Mouse (Mus musculus): ENCODE results near the gene Eefsec. TPM values are rescaled to one million over a fixed set of nuclear protein-coding genes. Genes with fewer than 3 reads are reported as not detected.

Gene Eefsec
- total and polyA plus RNA-seq, 2 experiments from 2014 or later = 11.3 to 12.9 TPM

DNA sequence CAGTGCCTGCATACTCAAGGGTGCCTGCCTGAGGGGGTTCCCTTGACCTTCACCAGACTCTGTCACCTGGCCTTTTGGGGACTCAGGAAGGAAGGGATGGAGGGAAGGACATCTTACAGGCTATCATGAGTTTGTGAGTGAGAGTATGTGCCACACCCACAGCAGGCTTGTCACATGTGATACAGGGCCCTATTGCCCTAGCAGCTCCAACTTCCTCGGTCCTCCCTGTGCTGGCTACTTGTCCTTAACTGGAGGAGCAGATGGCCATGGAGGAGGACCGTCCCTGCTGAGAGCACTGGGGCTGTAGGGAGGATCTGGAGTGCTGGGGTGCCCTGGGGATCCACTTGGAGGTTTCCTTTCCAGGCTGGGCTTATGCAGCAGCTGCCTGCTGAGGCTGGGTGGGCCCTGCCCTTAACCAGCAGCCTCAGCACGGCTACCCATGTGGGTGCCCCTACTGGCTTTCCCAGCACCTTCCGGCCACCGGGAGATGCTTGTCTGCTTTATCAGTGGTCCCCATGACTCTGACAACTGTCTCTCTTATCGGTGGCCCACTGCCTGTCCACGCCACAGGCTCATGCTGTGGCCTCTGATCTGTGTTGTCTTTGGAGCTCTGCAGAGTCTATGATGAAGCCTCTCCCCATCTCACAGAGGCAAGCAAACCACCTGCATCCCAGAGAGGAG, 194.4 kb downstream of the Eefsec start:
- no peak overlapping the region for H3K27ac ChIP-seq (ENCODE audit: low read depth)
- 50% methylated on average over 7 of the region's 7 CpGs for WGBS
- DNase-seq (ENCODE audit: low spot score) = no peak
- H3K4me1 ChIP-seq (ENCODE audit: control insufficient read depth, insufficient read depth) = peaks cover 11% of the 10 kb centered on the region; the same call in 1 of the 2 replicates
- H3K9ac ChIP-seq (replicated peaks; ENCODE audit: low read depth, low read length) = no peak overlapping the region
- no peak overlapping the region for H3K4me3 ChIP-seq (ENCODE audit: low read depth, low read length)
- no peaks in the 10 kb centered on the region for H3K36me3 ChIP-seq (replicated peaks; ENCODE audit: control insufficient read depth, insufficient read depth, low read length)
- no peaks in the 10 kb centered on the region for H3K27me3 ChIP-seq (ENCODE audit: control insufficient read depth, insufficient read depth, low read length)
- ATAC-seq (ENCODE audit: insufficient read depth, low read depth) = no peak
- H3K4me2 ChIP-seq (ENCODE audit: low read depth, low read length) = no peak overlapping the region
- H3K9me3 ChIP-seq (replicated peaks; ENCODE audit: control insufficient read depth, low read length) = no peaks in the 10 kb centered on the region
- TF ChIP-seq EP300 (IDR thresholded peaks at IDR 0.05; ENCODE audit: low read depth) (no peak), CTCF (IDR thresholded peaks at IDR 0.05; ENCODE audit: low read depth) (no peak)

DNA sequence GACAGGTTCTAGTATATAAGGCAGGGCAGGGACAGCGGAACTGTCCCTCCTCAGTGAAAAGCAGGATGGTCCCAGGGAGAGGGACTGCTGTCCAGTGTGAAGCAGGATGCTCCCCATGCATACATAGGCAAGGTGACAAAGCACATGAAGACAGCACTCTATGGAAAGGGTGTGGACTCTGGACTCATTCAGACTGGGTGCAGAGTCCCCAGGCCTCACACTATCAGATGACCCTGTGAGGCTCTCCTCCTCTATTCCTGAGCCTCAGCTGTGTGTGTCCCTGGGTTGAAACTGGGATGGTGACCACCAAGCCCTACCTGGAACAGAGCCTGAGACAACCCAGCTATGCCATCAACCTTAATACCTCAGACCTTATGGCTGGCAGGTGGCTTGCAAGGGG, 194.9 kb downstream of the Eefsec start:
- no peak for DNase-seq (ENCODE audit: low spot score)
- Histone ChIP-seq H3K27ac (ENCODE audit: low read depth) (no peak overlapping the region), H3K9me3 (replicated peaks; ENCODE audit: control insufficient read depth, low read length) (no peaks in the 10 kb centered on the region), H3K4me2 (ENCODE audit: low read depth, low read length) (no peak overlapping the region), H3K27me3 (ENCODE audit: control insufficient read depth, insufficient read depth, low read length) (0 out of 2 replicates have a peak, but pooled peaks cover 3% of the 10 kb centered on the region), H3K36me3 (replicated peaks; ENCODE audit: control insufficient read depth, insufficient read depth, low read length) (no peaks in the 10 kb centered on the region), H3K4me1 (ENCODE audit: control insufficient read depth, insufficient read depth) (peaks cover 9% of the 10 kb centered on the region; the same call in 1 of the 2 replicates), H3K4me3 (ENCODE audit: low read depth, low read length) (no peak overlapping the region), H3K9ac (replicated peaks; ENCODE audit: low read depth, low read length) (no peak overlapping the region)
- no peak for ATAC-seq (ENCODE audit: insufficient read depth, low read depth)
- TF ChIP-seq CTCF (IDR thresholded peaks at IDR 0.05; ENCODE audit: low read depth) (no peak), EP300 (IDR thresholded peaks at IDR 0.05; ENCODE audit: low read depth) (no peak)
- WGBS = 82% methylated on average over 1 of the region's 1 CpGs

DNA sequence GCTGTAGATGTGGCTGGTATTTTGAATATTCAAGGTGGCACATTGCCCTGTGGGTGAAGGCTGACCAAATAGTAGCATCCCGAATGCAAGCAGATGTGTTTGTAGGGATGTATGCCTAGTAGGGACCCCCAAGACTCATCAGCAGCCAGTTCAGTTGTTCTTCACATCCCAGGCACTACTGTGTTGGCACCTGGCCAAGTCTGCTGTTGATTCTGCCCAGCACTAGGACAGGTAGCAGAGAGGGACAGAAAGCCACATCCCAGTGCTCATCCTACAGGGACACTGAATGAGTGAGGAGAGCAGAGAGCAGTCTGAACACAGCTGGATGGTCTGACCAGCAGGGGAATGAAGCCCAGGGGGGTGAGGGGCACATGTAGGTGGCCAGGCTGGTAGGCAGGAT, 197.1 kb downstream of the Eefsec start:
- Histone ChIP-seq H3K9ac (replicated peaks; ENCODE audit: low read depth, low read length) (no peak overlapping the region), H3K36me3 (replicated peaks; ENCODE audit: control insufficient read depth, insufficient read depth, low read length) (no peaks in the 10 kb centered on the region), H3K4me2 (ENCODE audit: low read depth, low read length) (no peak overlapping the region), H3K9me3 (replicated peaks; ENCODE audit: control insufficient read depth, low read length) (no peaks in the 10 kb centered on the region), H3K27ac (ENCODE audit: low read depth) (no peak overlapping the region), H3K27me3 (ENCODE audit: control insufficient read depth, insufficient read depth, low read length) (0 out of 2 replicates have a peak, but pooled peaks cover 3% of the 10 kb centered on the region), H3K4me1 (ENCODE audit: control insufficient read depth, insufficient read depth) (no peaks in the 10 kb centered on the region; the same call in 1 of the 2 replicates), H3K4me3 (ENCODE audit: low read depth, low read length) (no peak overlapping the region)
- DNase-seq (ENCODE audit: low spot score) (no peak), ATAC-seq (ENCODE audit: insufficient read depth, low read depth) (no peak)
- WGBS = 94% methylated on average over 1 of the region's 1 CpGs
- TF ChIP-seq EP300 (IDR thresholded peaks at IDR 0.05; ENCODE audit: low read depth) (no peak), CTCF (IDR thresholded peaks at IDR 0.05; ENCODE audit: low read depth) (no peak)

DNA sequence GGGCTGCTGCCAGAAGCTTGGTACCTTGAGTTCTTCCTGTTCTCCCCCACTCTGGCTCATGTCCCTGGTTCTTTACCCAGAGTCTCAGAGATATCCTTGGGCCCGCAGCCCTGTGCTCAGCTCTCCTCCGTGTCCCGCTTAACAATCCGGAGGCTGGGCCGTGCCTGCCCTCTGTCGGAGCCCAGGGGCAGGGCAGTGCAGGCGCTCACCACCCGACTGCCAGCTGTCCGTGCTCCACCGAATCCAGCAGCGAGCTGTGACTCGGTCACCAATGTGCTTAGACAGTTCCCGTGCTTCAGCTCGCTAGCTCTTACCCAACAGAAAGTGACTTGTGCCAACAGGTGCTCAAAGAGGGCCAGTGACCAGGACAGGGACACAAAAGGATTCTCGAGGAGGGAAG, 203.7 kb downstream of the Eefsec start:
- Histone ChIP-seq H3K27me3 (ENCODE audit: control insufficient read depth, insufficient read depth, low read length) (peaks cover 18% of the 10 kb centered on the region), H3K9ac (replicated peaks; ENCODE audit: low read depth, low read length) (no peak overlapping the region), H3K9me3 (replicated peaks; ENCODE audit: control insufficient read depth, low read length) (no peaks in the 10 kb centered on the region), H3K4me3 (ENCODE audit: low read depth, low read length) (no peak overlapping the region), H3K36me3 (replicated peaks; ENCODE audit: control insufficient read depth, insufficient read depth, low read length) (no peaks in the 10 kb centered on the region), H3K4me2 (ENCODE audit: low read depth, low read length) (no peak overlapping the region), H3K27ac (ENCODE audit: low read depth) (no peak overlapping the region), H3K4me1 (ENCODE audit: control insufficient read depth, insufficient read depth) (no peaks in the 10 kb centered on the region)
- WGBS = 6% methylated on average over 15 of the region's 15 CpGs
- ATAC-seq (ENCODE audit: insufficient read depth, low read depth) (peak; percentile 80), DNase-seq (ENCODE audit: low spot score) (peak; percentile 41)
- TF ChIP-seq CTCF (IDR thresholded peaks at IDR 0.05; ENCODE audit: low read depth) (peak; percentile 70), EP300 (IDR thresholded peaks at IDR 0.05; ENCODE audit: low read depth) (no peak)

DNA sequence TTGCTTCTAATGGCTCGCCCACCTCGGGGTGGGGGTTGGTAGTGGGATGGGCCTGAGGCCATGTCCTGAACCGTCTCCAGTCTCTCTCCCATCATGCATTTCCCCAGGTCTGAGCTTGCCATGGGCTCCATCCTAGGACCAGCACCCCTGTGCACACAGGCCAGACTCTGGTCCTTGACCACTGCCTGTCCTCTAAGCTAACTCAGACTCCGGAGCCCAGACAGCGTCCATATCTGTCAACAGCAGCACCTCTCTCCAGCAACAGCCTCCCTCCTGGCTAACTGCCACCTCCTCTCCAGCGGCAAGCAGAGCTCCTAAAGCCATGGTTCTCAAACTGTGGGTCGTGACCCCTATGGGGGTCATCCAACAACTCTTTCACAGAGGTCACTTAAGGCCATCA, 209.8 kb downstream of the Eefsec start:
- Histone ChIP-seq H3K9ac (replicated peaks; ENCODE audit: low read depth, low read length) (no peak overlapping the region), H3K4me2 (ENCODE audit: low read depth, low read length) (no peak overlapping the region), H3K27ac (ENCODE audit: low read depth) (no peak overlapping the region), H3K27me3 (ENCODE audit: control insufficient read depth, insufficient read depth, low read length) (peaks cover 38% of the 10 kb centered on the region), H3K9me3 (replicated peaks; ENCODE audit: control insufficient read depth, low read length) (no peaks in the 10 kb centered on the region), H3K36me3 (replicated peaks; ENCODE audit: control insufficient read depth, insufficient read depth, low read length) (no peaks in the 10 kb centered on the region), H3K4me1 (ENCODE audit: control insufficient read depth, insufficient read depth) (0 out of 2 replicates have a peak, but pooled peaks cover 5% of the 10 kb centered on the region), H3K4me3 (ENCODE audit: low read depth, low read length) (no peak overlapping the region)
- WGBS = 16% methylated on average over 7 of the region's 7 CpGs
- peak; percentile 51 for DNase-seq (ENCODE audit: low spot score)
- TF ChIP-seq EP300 (IDR thresholded peaks at IDR 0.05; ENCODE audit: low read depth) (no peak), CTCF (IDR thresholded peaks at IDR 0.05; ENCODE audit: low read depth) (no peak)
- peak; percentile 64 for ATAC-seq (ENCODE audit: insufficient read depth, low read depth)
